Mouse (Mus musculus) kidney, adult 10 weeks (tissue): ENCODE results near the gene Thoc5. TPM values are rescaled to one million over a fixed set of nuclear protein-coding genes. Genes with fewer than 3 reads are reported as not detected.

Experiments used
- polyA plus RNA-seq: library from polyadenylated mRNA; stranded (reverse); fragments of 350-450 nt; fragmentation: Illumina TruSeq; extraction: RNeasy Lipid Tissue Mini Kit (QIAGEN cat#74804); gene quantifications from one replicate; pipeline ENCODE4 v1.2.3, GENCODE M21; 2014; ENCODE audit warnings: low read depth, low replicate concordance

The Thoc5 gene
- polyA plus RNA-seq, result 5.7 TPM

GRCm38 (mm10) chr11:4894848-4895816, at the start of gene Thoc5:
Gene Thoc5, plus strand, starts transcription at chr11:4895320.

GRCm38 (mm10) chr11:4849258-4849943, 45.7 kb upstream of the Thoc5 start, which contains the start of gene Nf2:
Gene Nf2, minus strand, starts transcription at chr11:4849536.

GRCm38 (mm10) chr11:4873755-4874475, 21.2 kb upstream of the Thoc5 start, which contains the start of gene Nipsnap1:
Gene Nipsnap1, plus strand, starts transcription at chr11:4873951.

DNA sequence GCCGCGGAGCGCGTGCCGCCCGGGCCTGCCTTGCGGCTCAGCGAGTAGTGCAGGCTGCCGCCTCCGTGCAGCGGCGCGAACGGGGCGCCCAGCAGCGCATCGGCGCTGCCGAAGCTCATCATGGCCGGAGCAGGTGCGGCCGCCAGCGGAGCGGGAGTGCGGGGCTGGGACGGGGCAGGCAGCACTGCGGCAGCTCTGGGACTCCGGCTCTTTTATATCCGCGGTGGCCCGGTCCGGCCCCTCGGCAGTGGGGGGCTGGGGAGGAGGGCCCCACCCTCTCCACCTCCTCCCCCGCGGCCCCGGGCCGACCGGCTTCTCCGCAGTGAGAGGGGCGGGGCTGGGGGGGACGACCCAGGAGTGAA, 52.7 kb downstream of the Thoc5 start, which contains the start of gene Nefh:
Nefh (minus strand) TSS at position 252 of the 362 bp plus-strand sequence.

Other genes with a start within 250 kb of the Thoc5 start
- gene Uqcr10, start 191.0 kb upstream of the Thoc5 start, polyA plus RNA-seq, result 56.3 TPM
- gene Zmat5, start 190.6 kb upstream of the Thoc5 start, polyA plus RNA-seq, result not detected
- not detected for gene Cabp7, start 148.5 kb upstream of the Thoc5 start, polyA plus RNA-seq
- gene Nf2, start 45.8 kb upstream of the Thoc5 start, polyA plus RNA-seq, result 109 TPM
- 117 TPM for gene Nipsnap1, start 21.4 kb upstream of the Thoc5 start, polyA plus RNA-seq
- not detected for gene Nefh, start 52.7 kb downstream of the Thoc5 start, polyA plus RNA-seq
- 103 TPM for gene Ap1b1, start 91.5 kb downstream of the Thoc5 start, polyA plus RNA-seq
- 0.44 TPM for gene Rasl10a, start 162.8 kb downstream of the Thoc5 start, polyA plus RNA-seq
- gene Gas2l1, start 170.0 kb downstream of the Thoc5 start, polyA plus RNA-seq, result 0.69 TPM
- not detected for gene Rhbdd3, start 203.6 kb downstream of the Thoc5 start, polyA plus RNA-seq
- 150 TPM for gene Ewsr1, start 203.9 kb downstream of the Thoc5 start, polyA plus RNA-seq